Mouse (Mus musculus): ENCODE results near the gene Gm3543. TPM values are rescaled to one million over a fixed set of nuclear protein-coding genes. Genes with fewer than 3 reads are reported as not detected.
"Not testable (repeated sequence)": the region's sequence is repeated elsewhere in the genome, so short reads cannot be mapped to it uniquely, and the experiment has no call there.

Gene Gm3543
- polyA plus RNA-seq (2017; shearing (Covaris generic)), result not detected

- ATAC-seq, result not testable (repeated sequence)
These were observed at the start of gene Gm3543 for GRCm38 (mm10) chr14:41983225-41983624. Gene Gm3543, minus strand, starts transcription at chr14:41983325.

GRCm38 (mm10) chr14:41968596-41968995, 14.5 kb downstream of the Gm3543 start:
- not testable (repeated sequence) for ATAC-seq

GRCm38 (mm10) chr14:41967827-41968226, 15.3 kb downstream of the Gm3543 start, which contains the start of gene Gm6401:
Gene Gm6401, minus strand, starts transcription at chr14:41967927.
- ATAC-seq, result not testable (repeated sequence)

- not testable (repeated sequence) for ATAC-seq
These were observed 19.0 kb downstream of the Gm3543 start for GRCm38 (mm10) chr14:41964095-41964494.

GRCm38 (mm10) chr14:41943695-41944094, 39.4 kb downstream of the Gm3543 start, which contains the start of gene 1700024B05Rik:
Gene 1700024B05Rik, plus strand, starts transcription at chr14:41943995.
- ATAC-seq, result not testable (repeated sequence)

Other genes starting within 250 kb of the Gm3543 start
- not detected for gene Gm7929, start 232.7 kb downstream of the Gm3543 start, polyA plus RNA-seq (2017; shearing (Covaris generic))
- not detected for gene Gm47189, start 210.9 kb downstream of the Gm3543 start, polyA plus RNA-seq (2017; shearing (Covaris generic))
- gene Gm7980, start 76.0 kb downstream of the Gm3543 start, polyA plus RNA-seq (2017; shearing (Covaris generic)), result not detected
- not detected for gene 1700049E17Rik1, start 58.4 kb downstream of the Gm3543 start, polyA plus RNA-seq (2017; shearing (Covaris generic))
- gene 1700024B05Rik, start 39.3 kb downstream of the Gm3543 start, polyA plus RNA-seq (2017; shearing (Covaris generic)), result not detected
- gene Gm6401, start 15.4 kb downstream of the Gm3543 start, polyA plus RNA-seq (2017; shearing (Covaris generic)), result not detected
- not detected for gene Gm7951, start 134.0 kb upstream of the Gm3543 start, polyA plus RNA-seq (2017; shearing (Covaris generic))
- not detected for gene Gm17027, start 179.3 kb upstream of the Gm3543 start, polyA plus RNA-seq (2017; shearing (Covaris generic))
- not detected for gene Gm3573, start 207.5 kb upstream of the Gm3543 start, polyA plus RNA-seq (2017; shearing (Covaris generic))

All from activated CD4-positive, CD25-positive, alpha-beta regulatory T cell, adult 4 months (primary cell).